Mouse (Mus musculus) myocyte (in vitro differentiated cells): ENCODE data around the gene Prkn.

Experiments used
- E2F4 ChIP-seq: IDR thresholded peaks from one replicate; pipeline ENCODE4 v1.6.1; 2011; ENCODE audit warnings: mild to moderate bottlenecking, control low read depth, moderate library complexity; ENCODE audit not compliant: insufficient read depth
- MAX ChIP-seq: IDR thresholded peaks from one replicate; pipeline ENCODE4 v1.6.1; 2011; ENCODE audit warnings: low read depth, mild to moderate bottlenecking, control low read depth
- MYOG ChIP-seq, 3 experiments: IDR thresholded peaks; one replicate each; pipeline ENCODE4 v1.6.1; 2011; ENCODE audit warnings: control low read depth in 2 of 3, low read depth in 2 of 3, mild to moderate bottlenecking in 2 of 3; ENCODE audit not compliant: insufficient read length in 2 of 3, control insufficient read depth in 1 of 3, insufficient read depth in 1 of 3
- POLR2A ChIP-seq: IDR thresholded peaks from one replicate; pipeline ENCODE4 v1.6.1; 2011; ENCODE audit warnings: low read depth, mild to moderate bottlenecking, control low read depth, moderate library complexity; ENCODE audit not compliant: insufficient read length
- USF1 ChIP-seq: IDR thresholded peaks from one replicate; pipeline ENCODE4 v1.6.1; 2011; ENCODE audit warnings: low read depth, mild to moderate bottlenecking, control low read depth, moderate library complexity

GRCm38 (mm10) chr17:12052651-12053050 lies 1212.5 kb downstream of the Prkn start:
- no peak for TF ChIP-seq POLR2A
- TF ChIP-seq MAX, result no peak
- TF ChIP-seq E2F4, result no peak
- TF ChIP-seq USF1, result no peak
- TF ChIP-seq MYOG (IDR thresholded peaks at IDR 0.05; ENCODE audit: control insufficient read depth in 1 of 3, insufficient read depth in 1 of 3, insufficient read length in 2 of 3, low read depth in 2 of 3), result no peak
